Mouse (Mus musculus): ENCODE measurements around the gene Tex28. TPM values are rescaled to one million over a fixed set of nuclear protein-coding genes. Genes with fewer than 3 reads are reported as not detected.

Gene Tex28
- polyA plus RNA-seq (2017; shearing (Covaris generic)): not detected

GRCm38 (mm10) chrX:74167738-74168137 lies at the start of gene Tex28:
Gene Tex28 (minus strand): TSS chrX:74167838.

DNA sequence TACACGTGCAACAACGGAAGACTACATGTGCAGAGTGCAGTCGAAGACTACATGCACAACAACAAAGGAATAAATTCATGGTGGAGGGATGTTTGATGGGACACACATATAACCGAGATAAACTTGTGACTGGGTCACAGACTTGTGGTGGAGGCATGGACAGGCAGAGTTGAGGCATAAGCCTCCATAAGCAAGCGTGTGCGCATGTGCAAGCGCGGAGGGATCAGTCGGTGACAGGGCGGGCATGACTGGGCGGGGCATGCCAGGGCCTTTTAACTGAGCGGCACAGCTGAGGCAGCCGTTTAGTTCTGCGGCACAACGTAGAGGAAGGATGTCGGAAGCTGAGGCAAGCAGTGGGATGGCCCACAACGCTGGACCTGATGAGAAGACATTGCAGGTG lies 9.3 kb upstream of the Tex28 start, which contains the start of gene Tktl1:
TSS of gene Tktl1 (plus strand) at position 301 of the 400 bp plus-strand sequence.

GRCm38 (mm10) chrX:74135263-74135662 lies 32.4 kb downstream of the Tex28 start, which contains the start of gene Mecp2:
Gene Mecp2 (minus strand): TSS chrX:74135363.

GRCm38 (mm10) chrX:74127164-74127563 lies 40.5 kb downstream of the Tex28 start, which contains the start of gene Opn1mw:
Gene Opn1mw (plus strand): TSS chrX:74127464.

Other genes with a start within 250 kb of the Tex28 start
- gene Arhgap4, start 246.0 kb downstream of the Tex28 start, polyA plus RNA-seq (2017; shearing (Covaris generic)): 322 TPM
- 224 TPM for gene Naa10, start 245.9 kb downstream of the Tex28 start, polyA plus RNA-seq (2017; shearing (Covaris generic))
- 11.6 TPM for gene Renbp, start 237.0 kb downstream of the Tex28 start, polyA plus RNA-seq (2017; shearing (Covaris generic))
- 69.3 TPM for gene Hcfc1, start 201.5 kb downstream of the Tex28 start, polyA plus RNA-seq (2017; shearing (Covaris generic))
- 38.8 TPM for gene Irak1, start 143.9 kb downstream of the Tex28 start, polyA plus RNA-seq (2017; shearing (Covaris generic))
- not detected for gene Opn1mw, start 40.4 kb downstream of the Tex28 start, polyA plus RNA-seq (2017; shearing (Covaris generic))
- 46.0 TPM for gene Mecp2, start 32.5 kb downstream of the Tex28 start, polyA plus RNA-seq (2017; shearing (Covaris generic))
- gene Tktl1, start 9.4 kb upstream of the Tex28 start, polyA plus RNA-seq (2017; shearing (Covaris generic)): 2.4 TPM
- gene Flna, start 82.0 kb upstream of the Tex28 start, polyA plus RNA-seq (2017; shearing (Covaris generic)): 352 TPM
- gene Emd, start 86.8 kb upstream of the Tex28 start, polyA plus RNA-seq (2017; shearing (Covaris generic)): 63.3 TPM
- gene Rpl10, start 103.0 kb upstream of the Tex28 start, polyA plus RNA-seq (2017; shearing (Covaris generic)): 85.1 TPM
- 180 TPM for gene Taz, start 114.1 kb upstream of the Tex28 start, polyA plus RNA-seq (2017; shearing (Covaris generic))
- gene Dnase1l1, start 114.5 kb upstream of the Tex28 start, polyA plus RNA-seq (2017; shearing (Covaris generic)): 26.0 TPM
- gene Atp6ap1, start 129.3 kb upstream of the Tex28 start, polyA plus RNA-seq (2017; shearing (Covaris generic)): 197 TPM
- gene Gdi1, start 137.2 kb upstream of the Tex28 start, polyA plus RNA-seq (2017; shearing (Covaris generic)): 335 TPM
- 60.5 TPM for gene Fam50a, start 145.2 kb upstream of the Tex28 start, polyA plus RNA-seq (2017; shearing (Covaris generic))
- gene Plxna3, start 161.2 kb upstream of the Tex28 start, polyA plus RNA-seq (2017; shearing (Covaris generic)): 6.8 TPM
- gene Lage3, start 185.8 kb upstream of the Tex28 start, polyA plus RNA-seq (2017; shearing (Covaris generic)): 57.9 TPM
- 65.9 TPM for gene Ubl4a, start 205.4 kb upstream of the Tex28 start, polyA plus RNA-seq (2017; shearing (Covaris generic))
- gene Slc10a3, start 205.5 kb upstream of the Tex28 start, polyA plus RNA-seq (2017; shearing (Covaris generic)): 48.1 TPM
- gene Fam3a, start 225.4 kb upstream of the Tex28 start, polyA plus RNA-seq (2017; shearing (Covaris generic)): 41.3 TPM
- 60.3 TPM for gene Ikbkg, start 225.5 kb upstream of the Tex28 start, polyA plus RNA-seq (2017; shearing (Covaris generic))